Mouse (Mus musculus): ENCODE measurements around the gene Poln.

- no peak for TF ChIP-seq CTCF (IDR thresholded peaks at IDR 0.05; ENCODE audit: low read depth, low read length)
- no peak for TF ChIP-seq POLR2A (IDR thresholded peaks at IDR 0.05; ENCODE audit: insufficient read depth, low read length)
Measured at GRCm38 (mm10) chr5:34217756-34218155, 48.5 kb upstream of the Poln start.
